Mouse (Mus musculus): Measurements from ENCODE around the gene S1pr3.

Gene S1pr3

GRCm38 (mm10) chr13:51405731-51406320, 2.6 kb upstream of the S1pr3 start:
- CTCF ChIA-PET = no interaction called here

GRCm38 (mm10) chr13:51407541-51408217, 760 bp upstream of the S1pr3 start:
- CTCF ChIA-PET = interaction anchor here (0.5 to 1.3 kb wide), 2 partner anchors 11 to 204 kb away, joined by 3 read pairs; no protein-coding TSS in a partner anchor

GRCm38 (mm10) chr13:51409936-51410481, 1.6 kb downstream of the S1pr3 start:
- CTCF ChIA-PET = interaction anchor here (0.8 to 1.0 kb wide), 3 partner anchors 10 to 385 kb away, joined by 3 to 4 read pairs (median 3); no protein-coding TSS in a partner anchor

GRCm38 (mm10) chr13:51411243-51411642, 2.8 kb downstream of the S1pr3 start:
- CTCF ChIA-PET = interaction anchor here (0.6 kb wide), 1 partner anchor 228 kb away, joined by 8 read pairs; no protein-coding TSS in a partner anchor

- CTCF ChIA-PET = interaction anchor here (0.6 to 0.7 kb wide), 3 partner anchors 10 to 234 kb away, joined by 4 to 8 read pairs (median 6); no protein-coding TSS in a partner anchor
Observed at GRCm38 (mm10) chr13:51411696-51412430, 3.4 kb downstream of the S1pr3 start.

- CTCF ChIA-PET = interaction anchor here (0.6 to 0.8 kb wide), 2 partner anchors 14 to 222 kb away, joined by 3 to 28 read pairs; no protein-coding TSS in a partner anchor
Observed at GRCm38 (mm10) chr13:51413461-51413860, 5.0 kb downstream of the S1pr3 start.

GRCm38 (mm10) chr13:51416727-51417126, 8.3 kb downstream of the S1pr3 start:
- CTCF ChIA-PET = interaction anchor here (1.2 kb wide), 1 partner anchor 466 kb away, joined by 3 read pairs; no protein-coding TSS in a partner anchor

GRCm38 (mm10) chr13:51417796-51418195, 9.4 kb downstream of the S1pr3 start:
- CTCF ChIA-PET = interaction anchor here (0.7 to 1.2 kb wide), 3 partner anchors 9 to 467 kb away, joined by 3 to 4 read pairs (median 3); partner anchors contain the start of gene S1pr3

- CTCF ChIA-PET = interaction anchor here (0.5 to 0.9 kb wide), 3 partner anchors 10 to 209 kb away, joined by 3 to 4 read pairs (median 4); partner anchors contain the start of gene S1pr3
Observed at GRCm38 (mm10) chr13:51418268-51418941, 10.0 kb downstream of the S1pr3 start.

- CTCF ChIA-PET = interaction anchor here (0.9 kb wide), 1 partner anchor 10 kb away, joined by 3 read pairs; the partner anchor contains the start of gene S1pr3
Observed at GRCm38 (mm10) chr13:51418942-51419451, 10.6 kb downstream of the S1pr3 start.

GRCm38 (mm10) chr13:51419501-51419900, 11.1 kb downstream of the S1pr3 start:
- CTCF ChIA-PET = no interaction called here

GRCm38 (mm10) chr13:51420861-51421260, 12.4 kb downstream of the S1pr3 start:
- CTCF ChIA-PET = no interaction called here

GRCm38 (mm10) chr13:51423647-51424046, 15.2 kb downstream of the S1pr3 start:
- CTCF ChIA-PET = interaction anchor here (0.6 to 0.8 kb wide), 2 partner anchors 115 to 232 kb away, joined by 3 read pairs; no protein-coding TSS in a partner anchor

GRCm38 (mm10) chr13:51424647-51425046, 16.2 kb downstream of the S1pr3 start:
- CTCF ChIA-PET = interaction anchor here (0.6 to 1.2 kb wide), 3 partner anchors 32 to 1624 kb away, joined by 3 to 7 read pairs (median 3); no protein-coding TSS in a partner anchor

- CTCF ChIA-PET = interaction anchor here (0.7 kb wide), 1 partner anchor 222 kb away, joined by 5 read pairs; no protein-coding TSS in a partner anchor
Observed at GRCm38 (mm10) chr13:51425662-51426443, 17.4 kb downstream of the S1pr3 start.

- CTCF ChIA-PET = interaction anchor here (0.5 kb wide), 1 partner anchor 380 kb away, joined by 3 read pairs; no protein-coding TSS in a partner anchor
Observed at GRCm38 (mm10) chr13:51433371-51433770, 24.9 kb downstream of the S1pr3 start.

- CTCF ChIA-PET = no interaction called here
Observed at GRCm38 (mm10) chr13:51434460-51434859, 26.0 kb downstream of the S1pr3 start.

GRCm38 (mm10) chr13:51435146-51435545, 26.7 kb downstream of the S1pr3 start:
- CTCF ChIA-PET = no interaction called here

All from spleen, embryonic (tissue).